Mouse (Mus musculus) CH12.LX (cell line): ENCODE results near the gene Brat1.

ENCODE experiments used
- BHLHE40 ChIP-seq: IDR thresholded peaks from 2 replicates; pipeline ENCODE4 v1.6.1; 2011; ENCODE audit warnings: mild to moderate bottlenecking, low read depth, low read length, improper control_type of control experiment
- CTCF ChIP-seq, 2 experiments: IDR thresholded peaks in 1 of 2; conservative IDR thresholded peaks in 1 of 2; 2 replicates each; pipeline ENCODE4 v1.5.1; 2011 to 2012; ENCODE audit warnings: low read depth in 2 of 2, low read length in 2 of 2, improper control_type of control experiment in 1 of 2, inconsistent platforms in 1 of 2, mild to moderate bottlenecking in 1 of 2, moderate library complexity in 1 of 2
- HCFC1 ChIP-seq: IDR thresholded peaks from 2 replicates; pipeline ENCODE4 v1.6.1; 2012; ENCODE audit warnings: low read depth, mild to moderate bottlenecking, inconsistent platforms, low read length, improper control_type of control experiment
- MXI1 ChIP-seq: IDR thresholded peaks from 2 replicates; pipeline ENCODE4 v1.6.1; 2011; ENCODE audit warnings: mild to moderate bottlenecking, low read depth, low read length, improper control_type of control experiment

GRCm38 (mm10) chr5:140750925-140751324 is 46.1 kb downstream of the Brat1 start:
- TF ChIP-seq CTCF (conservative IDR thresholded peaks at IDR 0.05 in 1 of 2, IDR thresholded peaks at IDR 0.05 in 1 of 2; ENCODE audit: low read depth in 2 of 2, low read length in 2 of 2), result peak; percentile 66 to 80
- no peak for TF ChIP-seq BHLHE40
- TF ChIP-seq MXI1, result no peak
- no peak for TF ChIP-seq HCFC1
